Mouse (Mus musculus) brown adipose tissue, adult 24 weeks (tissue): ENCODE measurements around the gene Dynlt1c. TPM values are rescaled to one million over a fixed set of nuclear protein-coding genes. Genes with fewer than 3 reads are reported as not detected.

ENCODE experiments used
- polyA plus RNA-seq: library from polyadenylated mRNA; stranded (reverse); fragments of >200 nt; gene quantifications from 2 replicates; pipeline ENCODE4 v1.2.4, GENCODE M21; 2012; ENCODE audit not compliant: missing spikeins, insufficient read depth, insufficient read length

Gene Dynlt1c
- polyA plus RNA-seq, 1 experiment, result not detected

Other genes with a start within 250 kb of the Dynlt1c start
- 38.4 and 42.7 TPM in 2 replicates for gene Dynlt1b, start 171.6 kb upstream of the Dynlt1c start, polyA plus RNA-seq
- gene Dynlt1f, start 54.2 kb downstream of the Dynlt1c start, polyA plus RNA-seq, result 31.5 and 38.3 TPM in 2 replicates
- gene Sytl3, start 57.4 kb downstream of the Dynlt1c start, polyA plus RNA-seq, result 0.92 and 2.2 TPM in 2 replicates
- gene Ezr, start 181.1 kb downstream of the Dynlt1c start, polyA plus RNA-seq, result 3.0 and 3.6 TPM in 2 replicates